Mouse (Mus musculus) lung, postnatal 4 days (tissue): Measurements from ENCODE around the gene Dppa5a.
"Not testable (repeated sequence)": the region's sequence is repeated elsewhere in the genome, so short reads cannot be mapped to it uniquely, and the experiment has no call there.

Experiments
- DNase-seq, 2 experiments: peaks; one replicate each; pipeline ENCODE4 v3.0.0; 2021

Dppa5a gene

DNA sequence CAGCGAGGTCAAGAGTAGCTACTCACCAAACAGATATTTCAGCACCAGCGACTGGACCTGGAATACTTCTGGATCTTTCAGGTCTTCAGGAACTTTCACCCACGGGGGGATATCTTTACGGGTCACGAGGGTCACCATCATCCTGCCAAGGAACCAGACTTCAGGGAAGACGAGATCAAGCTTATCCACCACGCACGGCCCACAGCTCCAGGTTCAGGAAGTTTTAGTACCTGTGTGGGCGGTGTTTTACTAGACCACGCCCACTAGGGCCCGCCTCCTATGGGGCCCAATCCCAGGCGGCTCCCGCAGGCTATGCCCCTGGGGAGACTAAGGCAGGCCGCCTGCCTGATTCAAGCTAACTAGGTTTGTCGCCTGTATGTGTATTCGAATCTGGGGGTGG lies at the start of gene Dppa5a:
Gene Dppa5a, minus strand, starts transcription at position 219 of the 400 bp plus-strand sequence.
- not testable (repeated sequence) for DNase-seq

DNA sequence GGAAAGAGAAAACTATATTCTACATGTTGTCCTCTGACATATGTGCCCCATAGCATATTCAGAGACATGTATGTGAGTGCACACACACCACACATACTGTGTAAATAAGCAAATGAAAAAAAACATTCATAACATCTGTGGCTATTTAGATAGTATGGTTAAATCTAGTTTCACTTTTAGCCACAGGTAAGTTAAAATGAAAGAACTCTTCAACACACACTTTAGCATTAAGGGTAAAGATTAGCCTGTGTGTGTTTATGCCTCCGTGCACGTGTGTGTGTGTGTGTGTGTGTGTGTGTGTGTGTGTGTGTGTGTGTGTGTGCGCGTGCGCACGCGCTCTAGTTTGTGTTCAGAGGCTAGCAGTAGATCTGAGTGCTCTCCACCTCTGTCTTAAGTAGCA lies 33.6 kb upstream of the Dppa5a start:
- no peak for DNase-seq

GRCm38 (mm10) chr9:78400570-78400969 lies 32.6 kb upstream of the Dppa5a start:
- no peak for DNase-seq

DNA sequence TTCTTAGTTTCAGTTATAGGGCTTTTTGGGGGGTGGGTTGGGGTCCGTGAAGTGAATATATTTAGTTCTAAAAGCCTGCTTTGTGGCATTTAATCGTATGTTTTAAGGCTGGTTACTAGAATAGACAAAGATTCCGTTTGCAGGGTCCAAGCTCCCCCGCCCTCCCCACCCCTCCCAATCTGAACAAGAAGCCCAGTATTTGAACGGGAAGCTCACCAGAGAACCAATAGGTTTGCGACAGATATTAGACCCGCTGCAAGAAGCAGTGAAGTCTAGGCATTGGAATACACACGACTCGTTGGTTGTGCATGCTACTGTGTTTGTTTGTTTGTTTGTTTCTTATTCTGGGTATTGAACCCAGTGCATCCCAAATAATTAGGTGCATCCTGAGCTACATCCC lies 28.5 kb upstream of the Dppa5a start:
- DNase-seq: no peak

DNA sequence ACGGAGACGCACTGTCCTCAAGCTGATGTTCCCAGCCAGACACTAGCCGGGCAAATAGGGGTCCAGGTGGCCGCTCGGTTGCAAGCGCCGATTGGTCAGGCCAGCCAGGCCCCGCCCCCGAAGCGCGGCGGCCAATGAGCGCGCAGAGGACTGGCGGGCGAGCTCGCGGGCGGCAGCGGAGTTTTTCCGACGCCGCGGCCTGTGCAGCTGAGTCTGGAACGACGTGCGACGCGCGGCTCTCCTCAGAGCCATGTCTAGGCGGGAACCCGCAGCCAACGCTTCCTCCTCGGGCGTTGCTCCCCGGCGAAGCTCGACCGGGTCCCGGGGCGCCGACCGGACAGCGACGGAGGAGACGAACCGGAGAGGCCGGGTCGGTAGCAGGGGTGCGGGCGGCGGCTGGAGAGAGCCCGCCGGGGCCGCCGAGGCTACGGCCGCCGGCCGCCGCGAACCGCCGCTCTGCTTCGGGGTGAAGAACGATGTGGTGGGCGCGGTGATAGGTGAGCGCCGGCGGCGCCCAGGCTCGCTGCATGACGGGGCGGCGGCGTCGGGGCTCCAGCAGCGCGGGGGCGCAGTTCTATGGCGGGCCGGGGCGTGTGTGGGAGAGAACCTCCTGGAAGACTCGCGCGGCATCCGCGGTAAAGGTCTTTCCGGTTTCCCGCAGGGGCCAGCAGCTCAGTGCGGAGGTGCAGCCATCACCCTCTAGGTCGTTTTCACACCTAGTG lies 27.8 kb upstream of the Dppa5a start, which contains the start of gene Ddx43:
Gene Ddx43, plus strand, starts transcription at position 148 of the 722 bp plus-strand sequence.
- DNase-seq: peak; percentile 39 to 68

GRCm38 (mm10) chr9:78395244-78395629 lies 27.3 kb upstream of the Dppa5a start:
- DNase-seq: no peak

- DNase-seq: no peak
These were observed 26.6 kb upstream of the Dppa5a start for GRCm38 (mm10) chr9:78394602-78395001.

- DNase-seq: no peak
These were observed 25.8 kb upstream of the Dppa5a start for GRCm38 (mm10) chr9:78393741-78394140.

DNA sequence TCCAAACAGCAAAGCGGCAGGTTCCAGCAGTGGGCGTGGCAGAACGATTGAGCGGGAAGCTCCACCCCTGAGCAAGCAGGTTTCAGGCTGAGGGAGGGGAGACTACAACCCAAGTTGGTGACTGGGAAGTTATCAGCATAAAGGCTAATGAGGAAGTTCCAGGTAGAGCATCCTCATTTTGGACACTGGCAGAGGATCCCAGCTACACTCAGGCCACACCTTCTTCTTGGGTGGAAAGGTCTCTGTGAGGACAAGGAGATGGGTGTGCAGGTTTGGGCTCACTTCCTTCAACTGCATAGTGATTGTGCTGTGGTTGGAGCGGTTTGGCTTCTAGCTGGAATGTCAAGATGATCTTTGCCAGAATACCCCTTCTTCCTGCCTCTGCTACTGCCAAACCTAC lies 22.0 kb upstream of the Dppa5a start:
- DNase-seq: no peak

- no peak for DNase-seq
These were observed 19.0 kb upstream of the Dppa5a start for GRCm38 (mm10) chr9:78386947-78387346.

- peak in 1 of 2 experiments; percentile 8 for DNase-seq
These were observed 17.9 kb upstream of the Dppa5a start for GRCm38 (mm10) chr9:78385893-78386292.

GRCm38 (mm10) chr9:78378113-78378785 lies 10.3 kb upstream of the Dppa5a start, which contains the start of gene Ooep:
Gene Ooep, minus strand, starts transcription at chr9:78378725.
- DNase-seq: peak; percentile 15 to 42

GRCm38 (mm10) chr9:78377546-78377945 lies 9.6 kb upstream of the Dppa5a start:
- no peak for DNase-seq

DNA sequence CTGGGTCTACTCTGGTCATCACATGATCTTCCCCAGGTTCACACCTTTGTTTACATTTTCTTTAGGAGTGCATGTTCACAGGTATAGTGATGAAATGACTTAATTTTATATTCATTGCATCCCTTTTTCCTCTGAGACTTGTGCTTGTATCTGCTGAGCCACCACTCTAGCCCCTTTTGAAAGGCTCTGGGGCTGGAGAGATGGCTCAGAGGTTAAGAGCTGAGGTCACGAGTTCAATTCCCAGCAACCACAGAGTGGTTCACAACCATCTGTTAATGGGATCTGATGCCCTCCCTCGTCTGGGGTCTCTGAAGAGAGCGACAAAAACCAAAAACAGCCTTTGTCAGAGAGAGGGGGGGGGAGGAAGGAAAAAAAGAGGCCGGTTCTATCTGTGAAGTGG lies 7.5 kb upstream of the Dppa5a start:
- DNase-seq: no peak

DNA sequence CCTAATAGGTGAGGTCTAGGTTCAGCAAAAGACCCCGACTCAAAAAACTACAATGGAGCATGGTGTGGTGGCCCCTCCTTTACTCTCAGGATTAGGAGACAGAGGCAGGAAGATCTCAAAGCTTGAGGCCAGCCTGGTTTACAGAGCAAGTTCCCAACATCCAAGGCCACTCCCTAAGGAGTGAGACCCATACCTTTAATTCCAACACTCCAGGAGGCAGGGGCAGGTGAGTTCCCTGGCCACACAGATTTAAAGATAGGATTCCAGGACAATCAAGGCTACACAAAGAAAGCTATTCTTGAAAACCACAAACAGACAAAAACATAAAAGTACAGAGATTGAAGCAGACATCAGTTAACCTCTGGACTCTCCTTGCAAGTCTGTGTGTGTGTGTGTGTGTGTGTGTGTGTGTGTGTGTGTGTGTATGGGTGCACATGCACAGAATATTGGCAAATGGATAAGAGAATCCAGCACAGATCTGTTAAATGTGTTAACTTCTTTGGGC lies 7.0 kb upstream of the Dppa5a start:
- DNase-seq: no peak

DNA sequence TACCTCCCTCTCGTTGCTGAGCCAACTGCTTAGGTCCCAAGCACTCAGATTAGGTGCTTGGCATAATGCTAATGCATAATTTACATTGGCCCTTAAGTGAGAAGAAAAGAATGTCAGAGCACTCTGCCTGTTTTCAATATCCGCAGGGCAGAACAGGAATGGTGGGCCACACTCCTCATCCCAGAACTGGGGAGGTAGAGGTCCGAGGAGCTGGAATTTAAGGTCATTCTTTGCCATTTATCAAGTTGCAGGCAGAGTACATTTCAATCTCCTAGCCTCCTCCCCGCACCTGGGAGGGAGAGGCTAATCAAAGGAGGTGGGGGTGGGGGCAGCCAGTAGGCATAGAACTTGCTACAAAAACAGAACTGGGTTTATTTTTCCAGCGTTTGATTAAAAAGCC lies 6.4 kb upstream of the Dppa5a start:
- DNase-seq: no peak

DNA sequence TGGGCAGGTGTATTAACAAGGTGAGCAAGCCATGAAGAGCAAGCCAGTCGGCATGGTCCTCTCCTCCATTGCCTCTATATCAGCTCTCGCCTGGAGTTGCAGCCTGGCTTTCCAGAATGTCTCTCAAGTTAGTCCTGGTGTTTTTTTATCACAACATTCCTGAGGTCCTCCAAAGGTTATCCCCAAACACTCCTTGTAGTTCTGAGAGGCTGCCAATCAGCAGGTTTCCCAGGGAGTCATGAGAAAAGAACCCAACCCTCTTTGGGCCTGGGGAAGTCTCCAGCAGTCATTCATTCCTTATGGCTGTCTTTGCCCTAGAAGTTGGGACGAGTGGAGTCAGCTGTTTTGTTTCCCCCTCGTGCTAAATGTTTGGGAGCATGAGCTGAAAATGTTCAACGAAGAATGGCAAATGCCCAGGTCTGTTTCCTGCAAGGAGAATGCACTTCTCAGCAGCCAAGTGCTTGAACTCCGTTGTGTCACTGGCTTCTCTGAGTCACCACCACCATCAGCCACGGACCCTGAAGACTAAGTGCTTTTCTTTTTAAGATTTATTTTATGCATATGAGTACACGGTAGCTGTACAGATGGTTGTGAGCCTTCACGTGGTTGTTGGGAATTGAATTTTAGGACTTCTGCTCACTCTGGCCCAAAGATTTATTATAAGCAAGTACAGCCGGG lies 5.0 kb upstream of the Dppa5a start:
- DNase-seq: no peak

DNA sequence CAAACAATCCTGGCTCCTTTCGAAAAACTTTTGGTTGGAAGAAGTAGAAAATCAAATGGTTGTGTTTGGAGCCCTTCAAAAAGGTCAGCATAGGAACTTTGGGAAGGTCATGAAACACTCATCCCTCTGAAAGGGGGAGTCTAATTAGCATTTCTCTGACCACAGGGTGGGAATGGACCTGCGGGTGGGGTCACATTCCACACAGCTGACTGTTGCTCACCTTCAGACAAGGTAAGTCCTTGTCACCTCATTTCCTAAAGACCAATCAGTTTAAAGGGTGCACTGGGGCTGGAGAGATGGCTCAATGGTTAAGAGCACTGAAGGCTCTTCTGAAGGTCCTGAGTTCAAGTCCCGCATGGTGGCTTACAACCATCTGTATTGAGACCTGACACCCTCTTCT lies 3.5 kb upstream of the Dppa5a start:
- no peak for DNase-seq

DNA sequence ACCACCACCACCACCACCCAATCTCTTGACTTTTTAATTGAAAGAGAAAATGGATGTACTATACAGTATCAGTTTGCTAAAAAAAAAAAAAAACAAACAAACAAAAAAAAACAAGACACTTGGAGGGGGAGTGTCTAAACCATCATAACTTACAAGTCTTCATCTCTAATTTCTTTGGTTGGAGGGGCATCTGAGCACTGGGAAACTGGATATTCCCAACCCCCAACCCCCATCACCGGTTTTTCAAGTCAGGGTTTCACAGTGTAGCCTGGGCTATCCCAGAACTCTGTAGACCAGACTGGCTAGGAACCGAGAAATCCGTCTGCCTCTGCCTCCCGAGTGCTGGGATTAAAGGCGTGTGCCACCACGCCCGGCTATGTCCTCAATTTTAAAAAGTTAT lies 1.8 kb upstream of the Dppa5a start:
- DNase-seq: no peak

DNA sequence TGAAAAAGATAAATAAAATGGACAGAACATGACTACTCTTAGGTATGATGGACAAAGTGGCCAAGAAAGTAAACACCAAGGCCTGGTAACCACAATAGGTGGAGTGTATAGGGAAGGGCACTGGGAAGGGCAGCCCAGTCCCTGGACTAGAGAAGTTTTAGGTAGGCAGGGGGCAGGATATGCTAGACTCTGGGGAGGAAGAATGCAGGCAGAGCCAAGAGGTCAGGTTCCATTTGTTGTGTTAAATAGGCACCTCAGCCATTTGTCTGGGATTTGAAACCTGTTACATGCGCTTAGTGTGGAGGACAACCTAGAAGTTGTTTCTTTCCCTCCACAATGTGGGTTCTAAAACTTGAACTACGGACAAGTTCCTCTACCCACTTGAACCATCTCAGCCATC lies 1.4 kb upstream of the Dppa5a start:
- no peak for DNase-seq

GRCm38 (mm10) chr9:78368671-78369293 lies 805 bp upstream of the Dppa5a start:
- no peak for DNase-seq

- no peak for DNase-seq
These were observed 2.0 kb downstream of the Dppa5a start for GRCm38 (mm10) chr9:78365850-78366544.

GRCm38 (mm10) chr9:78364701-78365100 lies 3.3 kb downstream of the Dppa5a start:
- DNase-seq: no peak
